Mouse (Mus musculus) liver, adult 2 months (tissue): ENCODE data around the gene Hormad2.

Experiments used
- CTCF ChIP-seq: fragments of 200-500 bp; IDR thresholded peaks from 2 replicates; pipeline ENCODE4 v1.5.1; 2011; ENCODE audit warnings: low read depth, low read length, control low read depth
- POLR2A ChIP-seq: fragments of 200-500 bp; IDR thresholded peaks from 2 replicates; pipeline ENCODE4 v1.6.1; 2011; ENCODE audit warnings: low read length, control low read depth; ENCODE audit not compliant: insufficient read depth; ENCODE audit errors: extremely low read depth

- no peak for TF ChIP-seq POLR2A
- TF ChIP-seq CTCF = no peak
These were observed 30.8 kb upstream of the Hormad2 start for GRCm38 (mm10) chr11:4471734-4472133.
